Mouse (Mus musculus): ENCODE results near the gene Ccnd3.

The Ccnd3 gene

DNA sequence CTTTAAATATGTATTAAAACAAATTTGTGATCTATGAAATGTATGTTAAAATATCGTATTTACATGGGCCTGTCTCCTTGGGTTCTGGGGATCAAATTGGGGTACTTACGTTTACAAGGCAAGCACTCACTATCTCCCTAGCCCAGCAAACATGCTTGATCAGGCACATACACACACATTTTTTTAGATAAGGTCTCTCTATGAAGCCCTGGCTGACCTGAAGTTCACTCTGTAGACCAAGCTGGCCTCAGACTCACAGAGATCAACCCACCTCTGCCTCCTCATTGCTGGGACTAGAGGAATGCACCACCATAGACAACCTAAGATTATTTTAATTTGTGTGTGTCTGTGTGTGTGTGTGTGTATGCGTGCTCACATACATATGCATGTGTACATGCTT lies 63.5 kb downstream of the Ccnd3 start:
- H3K4me1 ChIP-seq (replicated peaks; ENCODE audit: low read depth, low read length): peaks cover 76% of the 10 kb centered on the region
- TF ChIP-seq CTCF (conservative IDR thresholded peaks at IDR 0.05; ENCODE audit: low read length) (no peak), NANOG (IDR thresholded peaks at IDR 0.05; ENCODE audit: borderline replicate concordance, low read length) (no peak), POU5F1 (IDR thresholded peaks at IDR 0.05; ENCODE audit: borderline replicate concordance, low read length) (no peak)
- no peaks in the 10 kb centered on the region for H3K27me3 ChIP-seq (ENCODE audit: insufficient read depth, low read length)
- no peaks in the 10 kb centered on the region for H3K9me3 ChIP-seq (ENCODE audit: low read length)
- peaks cover 6% of the 10 kb centered on the region; the same call in 1 of the 2 replicates for H3K36me3 ChIP-seq (ENCODE audit: insufficient read depth, low read length)
- peak overlapping the region; percentile 24; the same call in 1 of the 2 replicates for H3K4me3 ChIP-seq (replicated peaks; ENCODE audit: low read length)

DNA sequence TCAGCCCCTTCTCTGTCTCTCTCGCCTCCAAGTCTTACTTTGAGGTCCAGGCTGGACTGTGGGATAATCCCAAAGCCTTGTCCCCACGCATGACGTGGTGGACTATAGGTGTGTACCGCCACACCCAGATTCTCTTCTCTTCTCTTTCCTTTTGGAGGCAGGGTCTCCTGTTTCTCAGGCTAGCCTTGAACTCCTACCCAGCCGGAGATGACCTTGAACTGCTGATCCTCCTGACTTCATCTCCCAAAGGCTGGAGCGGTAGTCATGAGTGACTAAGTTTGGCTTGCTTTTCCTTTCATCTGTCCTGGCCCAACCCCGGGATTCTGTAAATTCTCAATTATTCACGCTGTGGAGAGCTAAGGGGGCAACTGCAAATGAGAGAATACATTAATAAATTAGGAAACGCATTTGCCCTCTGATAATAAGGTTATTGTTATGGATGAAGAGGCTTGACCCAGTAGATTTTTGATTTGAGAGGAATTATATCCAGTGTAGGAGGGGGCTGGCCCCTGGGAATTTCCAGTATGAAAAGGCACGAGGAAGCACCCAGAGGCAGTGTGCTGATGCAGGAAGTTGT lies 64.2 kb downstream of the Ccnd3 start:
- H3K4me3 ChIP-seq (replicated peaks; ENCODE audit: low read length): peak overlapping the region; percentile 24
- no peaks in the 10 kb centered on the region for H3K27me3 ChIP-seq (ENCODE audit: insufficient read depth, low read length)
- no peaks in the 10 kb centered on the region for H3K9me3 ChIP-seq (ENCODE audit: low read length)
- H3K36me3 ChIP-seq (ENCODE audit: insufficient read depth, low read length): peaks cover 6% of the 10 kb centered on the region; the same call in 1 of the 2 replicates
- TF ChIP-seq CTCF (conservative IDR thresholded peaks at IDR 0.05; ENCODE audit: low read length) (no peak), NANOG (IDR thresholded peaks at IDR 0.05; ENCODE audit: borderline replicate concordance, low read length) (no peak), POU5F1 (IDR thresholded peaks at IDR 0.05; ENCODE audit: borderline replicate concordance, low read length) (no peak)
- peaks cover 80% of the 10 kb centered on the region for H3K4me1 ChIP-seq (replicated peaks; ENCODE audit: low read depth, low read length)

- Histone ChIP-seq H3K4me1 (replicated peaks; ENCODE audit: low read depth, low read length) (peaks cover 77% of the 10 kb centered on the region), H3K36me3 (ENCODE audit: insufficient read depth, low read length) (peaks cover 6% of the 10 kb centered on the region; the same call in 1 of the 2 replicates), H3K4me3 (replicated peaks; ENCODE audit: low read length) (peak overlapping the region; percentile 77), H3K27me3 (ENCODE audit: insufficient read depth, low read length) (no peaks in the 10 kb centered on the region), H3K9me3 (ENCODE audit: low read length) (no peaks in the 10 kb centered on the region)
- TF ChIP-seq NANOG (IDR thresholded peaks at IDR 0.05; ENCODE audit: borderline replicate concordance, low read length): peak; percentile 84
- TF ChIP-seq CTCF (conservative IDR thresholded peaks at IDR 0.05; ENCODE audit: low read length): no peak
- peak; percentile 69; the same call in 1 of the 2 replicates for TF ChIP-seq POU5F1 (IDR thresholded peaks at IDR 0.05; ENCODE audit: borderline replicate concordance, low read length)
Observed at GRCm38 (mm10) chr17:47571621-47572020, 66.8 kb downstream of the Ccnd3 start.

DNA sequence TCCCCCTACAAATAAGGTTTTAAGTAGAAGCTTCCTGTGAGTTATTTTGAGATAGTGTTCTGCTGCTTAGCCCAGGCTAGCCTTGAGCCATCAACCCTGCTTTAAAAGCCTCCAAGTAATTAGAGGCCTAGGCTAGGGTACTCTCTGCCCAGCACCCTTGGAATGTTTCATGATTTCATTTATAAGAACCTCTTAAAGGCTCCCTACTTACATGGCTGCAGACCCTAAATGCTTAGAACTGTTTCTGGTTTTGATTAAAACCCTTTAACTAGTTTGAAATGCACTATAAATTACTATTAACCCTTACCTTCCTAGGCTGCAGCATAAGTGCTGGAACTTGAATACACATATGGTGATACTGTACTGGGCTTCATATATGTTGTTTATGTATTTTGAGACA lies 67.6 kb downstream of the Ccnd3 start:
- Histone ChIP-seq H3K9me3 (ENCODE audit: low read length) (no peaks in the 10 kb centered on the region), H3K4me1 (replicated peaks; ENCODE audit: low read depth, low read length) (peaks cover 69% of the 10 kb centered on the region), H3K4me3 (replicated peaks; ENCODE audit: low read length) (peak overlapping the region; percentile 77), H3K36me3 (ENCODE audit: insufficient read depth, low read length) (peaks cover 6% of the 10 kb centered on the region; the same call in 1 of the 2 replicates), H3K27me3 (ENCODE audit: insufficient read depth, low read length) (no peaks in the 10 kb centered on the region)
- no peak for TF ChIP-seq NANOG (IDR thresholded peaks at IDR 0.05; ENCODE audit: borderline replicate concordance, low read length)

DNA sequence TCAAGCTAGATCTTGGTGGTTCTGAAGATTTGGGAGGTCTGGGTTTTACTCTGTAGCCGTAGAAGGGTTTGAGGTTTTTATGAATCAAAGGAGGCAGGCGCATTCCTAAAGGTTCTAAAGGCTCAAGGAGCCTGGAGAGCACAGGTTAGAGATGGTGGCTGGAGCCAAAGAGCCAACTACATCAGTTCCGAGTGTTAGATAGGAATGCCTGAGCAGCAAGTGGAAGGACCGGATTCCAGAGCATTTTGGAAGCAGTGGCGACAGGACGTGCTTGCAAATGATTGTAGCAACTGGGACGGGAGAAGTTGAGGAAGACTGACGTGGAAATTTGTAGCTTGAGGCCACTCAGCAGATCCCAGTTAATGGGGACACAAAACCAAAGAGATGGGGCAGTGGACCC lies 69.2 kb downstream of the Ccnd3 start:
- TF ChIP-seq POU5F1 (IDR thresholded peaks at IDR 0.05; ENCODE audit: borderline replicate concordance, low read length) (no peak), NANOG (IDR thresholded peaks at IDR 0.05; ENCODE audit: borderline replicate concordance, low read length) (no peak), CTCF (conservative IDR thresholded peaks at IDR 0.05; ENCODE audit: low read length) (no peak)
- H3K4me1 ChIP-seq (replicated peaks; ENCODE audit: low read depth, low read length): peaks cover 57% of the 10 kb centered on the region
- H3K9me3 ChIP-seq (ENCODE audit: low read length): no peaks in the 10 kb centered on the region
- H3K27me3 ChIP-seq (ENCODE audit: insufficient read depth, low read length): no peaks in the 10 kb centered on the region
- H3K36me3 ChIP-seq (ENCODE audit: insufficient read depth, low read length): peaks cover 5% of the 10 kb centered on the region; the same call in 1 of the 2 replicates
- no peak overlapping the region for H3K4me3 ChIP-seq (replicated peaks; ENCODE audit: low read length)

GRCm38 (mm10) chr17:47574830-47575229 lies 70.0 kb downstream of the Ccnd3 start:
- no peaks in the 10 kb centered on the region for H3K9me3 ChIP-seq (ENCODE audit: low read length)
- H3K27me3 ChIP-seq (ENCODE audit: insufficient read depth, low read length): no peaks in the 10 kb centered on the region
- TF ChIP-seq POU5F1 (IDR thresholded peaks at IDR 0.05; ENCODE audit: borderline replicate concordance, low read length): no peak
- H3K4me3 ChIP-seq (replicated peaks; ENCODE audit: low read length): 0 out of 2 replicates have a peak overlapping the region, but pooled peaks have one; percentile 13
- H3K36me3 ChIP-seq (ENCODE audit: insufficient read depth, low read length): peaks cover 5% of the 10 kb centered on the region; the same call in 1 of the 2 replicates
- H3K4me1 ChIP-seq (replicated peaks; ENCODE audit: low read depth, low read length): peaks cover 49% of the 10 kb centered on the region

DNA sequence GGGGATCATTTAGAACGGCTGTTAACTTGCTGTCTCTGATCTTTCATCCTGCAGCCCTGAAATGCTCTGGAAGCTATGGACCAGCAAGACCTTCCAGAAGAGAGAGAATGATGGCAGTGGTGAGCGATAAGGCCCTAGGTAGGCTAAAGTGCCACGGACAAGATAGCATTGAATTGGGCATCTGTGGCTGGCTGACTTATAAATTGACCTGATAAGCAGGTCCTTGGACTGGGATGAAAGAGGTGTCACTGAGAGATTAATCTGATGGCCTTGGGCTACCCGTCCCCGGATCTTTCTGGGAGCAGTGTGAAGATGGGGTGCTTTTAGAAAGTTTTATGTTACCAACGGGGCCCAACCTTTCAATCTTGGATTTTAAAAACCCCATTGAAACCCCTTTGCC lies 73.8 kb downstream of the Ccnd3 start:
- TF ChIP-seq CTCF (conservative IDR thresholded peaks at IDR 0.05; ENCODE audit: low read length) (no peak), POU5F1 (IDR thresholded peaks at IDR 0.05; ENCODE audit: borderline replicate concordance, low read length) (no peak), NANOG (IDR thresholded peaks at IDR 0.05; ENCODE audit: borderline replicate concordance, low read length) (no peak)
- H3K27me3 ChIP-seq (ENCODE audit: insufficient read depth, low read length): no peaks in the 10 kb centered on the region
- H3K9me3 ChIP-seq (ENCODE audit: low read length): no peaks in the 10 kb centered on the region
- no peak overlapping the region for H3K4me3 ChIP-seq (replicated peaks; ENCODE audit: low read length)
- peaks cover 5% of the 10 kb centered on the region; the same call in 1 of the 2 replicates for H3K36me3 ChIP-seq (ENCODE audit: insufficient read depth, low read length)
- H3K4me1 ChIP-seq (replicated peaks; ENCODE audit: low read depth, low read length): peaks cover 24% of the 10 kb centered on the region

GRCm38 (mm10) chr17:47580962-47581361 lies 76.1 kb downstream of the Ccnd3 start:
- Histone ChIP-seq H3K9me3 (ENCODE audit: low read length) (no peaks in the 10 kb centered on the region), H3K4me3 (replicated peaks; ENCODE audit: low read length) (no peak overlapping the region), H3K4me1 (replicated peaks; ENCODE audit: low read depth, low read length) (peaks cover 4% of the 10 kb centered on the region), H3K36me3 (ENCODE audit: insufficient read depth, low read length) (peaks cover 5% of the 10 kb centered on the region; the same call in 1 of the 2 replicates), H3K27me3 (ENCODE audit: insufficient read depth, low read length) (no peaks in the 10 kb centered on the region)
- TF ChIP-seq POU5F1 (IDR thresholded peaks at IDR 0.05; ENCODE audit: borderline replicate concordance, low read length) (no peak), NANOG (IDR thresholded peaks at IDR 0.05; ENCODE audit: borderline replicate concordance, low read length) (no peak), CTCF (conservative IDR thresholded peaks at IDR 0.05; ENCODE audit: low read length) (no peak)

- Histone ChIP-seq H3K4me1 (replicated peaks; ENCODE audit: low read depth, low read length) (peaks cover 39% of the 10 kb centered on the region), H3K27me3 (ENCODE audit: insufficient read depth, low read length) (no peaks in the 10 kb centered on the region), H3K36me3 (ENCODE audit: insufficient read depth, low read length) (no peaks in the 10 kb centered on the region), H3K4me3 (replicated peaks; ENCODE audit: low read length) (no peak overlapping the region), H3K9me3 (ENCODE audit: low read length) (no peaks in the 10 kb centered on the region)
- TF ChIP-seq NANOG (IDR thresholded peaks at IDR 0.05; ENCODE audit: borderline replicate concordance, low read length) (no peak), POU5F1 (IDR thresholded peaks at IDR 0.05; ENCODE audit: borderline replicate concordance, low read length) (no peak), CTCF (conservative IDR thresholded peaks at IDR 0.05; ENCODE audit: low read length) (no peak)
Observed at GRCm38 (mm10) chr17:47588517-47588916, 83.7 kb downstream of the Ccnd3 start.

Data from E14TG2a.4 (cell line).